Mouse (Mus musculus): Measurements from ENCODE around the gene Cyp2d12. TPM values are rescaled to one million over a fixed set of nuclear protein-coding genes. Genes with fewer than 3 reads are reported as not detected.
"Not testable (repeated sequence)": the region's sequence is repeated elsewhere in the genome, so short reads cannot be mapped to it uniquely, and the experiment has no call there.

Cyp2d12 gene
- not detected for polyA plus RNA-seq (2017; shearing (Covaris generic))

- no peak for ATAC-seq
These were observed at the start of gene Cyp2d12 for GRCm38 (mm10) chr15:82554531-82555230. Cyp2d12 (plus strand) TSS chr15:82555072.

- ATAC-seq = no peak
These were observed 47.9 kb upstream of the Cyp2d12 start for GRCm38 (mm10) chr15:82506971-82507370.

- not testable (repeated sequence) for ATAC-seq
These were observed 47.1 kb upstream of the Cyp2d12 start for GRCm38 (mm10) chr15:82507740-82508139.

- ATAC-seq = not testable (repeated sequence)
These were observed 45.4 kb upstream of the Cyp2d12 start for GRCm38 (mm10) chr15:82509495-82509894.

- not testable (repeated sequence) for ATAC-seq
These were observed 44.4 kb upstream of the Cyp2d12 start for GRCm38 (mm10) chr15:82510500-82510899.

- ATAC-seq = not testable (repeated sequence)
These were observed 42.8 kb upstream of the Cyp2d12 start for GRCm38 (mm10) chr15:82512111-82512510.

GRCm38 (mm10) chr15:82516174-82516573 lies 38.7 kb upstream of the Cyp2d12 start:
- not testable (repeated sequence) for ATAC-seq

GRCm38 (mm10) chr15:82527371-82527770 lies 27.5 kb upstream of the Cyp2d12 start:
- not testable (repeated sequence) for ATAC-seq

GRCm38 (mm10) chr15:82532721-82533120 lies 22.2 kb upstream of the Cyp2d12 start:
- not testable (repeated sequence) for ATAC-seq

- not testable (repeated sequence) for ATAC-seq
These were observed 11.9 kb upstream of the Cyp2d12 start for GRCm38 (mm10) chr15:82542976-82543375.

GRCm38 (mm10) chr15:82544561-82544960 lies 10.3 kb upstream of the Cyp2d12 start:
- ATAC-seq = not testable (repeated sequence)

- ATAC-seq = not testable (repeated sequence)
These were observed 7.1 kb upstream of the Cyp2d12 start for GRCm38 (mm10) chr15:82547753-82548152.

GRCm38 (mm10) chr15:82553211-82553610 lies 1.7 kb upstream of the Cyp2d12 start:
- ATAC-seq = not testable (repeated sequence)

- no peak for ATAC-seq
These were observed 18.0 kb downstream of the Cyp2d12 start for GRCm38 (mm10) chr15:82572856-82573255.

GRCm38 (mm10) chr15:82579071-82579470 lies 24.2 kb downstream of the Cyp2d12 start:
- no peak for ATAC-seq

- ATAC-seq = no peak
These were observed 27.7 kb downstream of the Cyp2d12 start for GRCm38 (mm10) chr15:82582621-82583020.

Other genes starting within 250 kb of the Cyp2d12 start
- gene Naga, start 216.1 kb upstream of the Cyp2d12 start, polyA plus RNA-seq (2017; shearing (Covaris generic)) = 10 to 100 TPM; 44.2 to 63.7 TPM
- gene Pheta2, start 216.1 kb upstream of the Cyp2d12 start, polyA plus RNA-seq (2017; shearing (Covaris generic)) = 1 to 10 TPM; 5.3 to 5.8 TPM
- 100 to 1,000 TPM; 132 to 140 TPM for gene Smdt1, start 216.1 kb upstream of the Cyp2d12 start, polyA plus RNA-seq (2017; shearing (Covaris generic))
- 100 to 1,000 TPM; 486 to 595 TPM for gene Ndufa6, start 200.8 kb upstream of the Cyp2d12 start, polyA plus RNA-seq (2017; shearing (Covaris generic))
- 1 to 10 TPM; 3.6 to 6.5 TPM for gene Cyp2d22, start 174.8 kb upstream of the Cyp2d12 start, polyA plus RNA-seq (2017; shearing (Covaris generic))
- not detected for gene Cyp2d11, start 161.1 kb upstream of the Cyp2d12 start, polyA plus RNA-seq (2017; shearing (Covaris generic))
- not detected for gene Cyp2d10, start 147.9 kb upstream of the Cyp2d12 start, polyA plus RNA-seq (2017; shearing (Covaris generic))
- gene Cyp2d9, start 121.6 kb upstream of the Cyp2d12 start, polyA plus RNA-seq (2017; shearing (Covaris generic)) = not detected
- gene Cyp2d34, start 65.9 kb downstream of the Cyp2d12 start, polyA plus RNA-seq (2017; shearing (Covaris generic)) = not detected
- not detected for gene Cyp2d40, start 209.1 kb downstream of the Cyp2d12 start, polyA plus RNA-seq (2017; shearing (Covaris generic))
- gene Cyp2d26, start 239.2 kb downstream of the Cyp2d12 start, polyA plus RNA-seq (2017; shearing (Covaris generic)) = under 1 TPM in 1 of 2 experiments, not detected in 1; 0.21 TPM